Mouse (Mus musculus) heart, adult 2 months (tissue): ENCODE results near the gene Cacna1d. TPM values are rescaled to one million over a fixed set of nuclear protein-coding genes. Genes with fewer than 3 reads are reported as not detected.

Experiments
- DNase-seq, 2 experiments: peaks; one replicate each; pipeline ENCODE4 v3.0.0; 2021
- H3K27ac ChIP-seq: fragments of 200-600 bp; 2 replicates; pipeline ENCODE4 v1.8.1; 2022
- H3K27me3 ChIP-seq: fragments of 200-500 bp; 2 replicates; pipeline ENCODE4 v1.6.1; 2012; ENCODE audit warnings: mild to moderate bottlenecking, low read length, inconsistent platforms, mixed read lengths; ENCODE audit not compliant: control insufficient read depth, insufficient read depth
- H3K36me3 ChIP-seq: fragments of 200-500 bp; 2 replicates; pipeline ENCODE4 v1.6.1; 2012; ENCODE audit warnings: low read length, inconsistent platforms; ENCODE audit not compliant: control insufficient read depth, insufficient read depth
- H3K4me1 ChIP-seq: fragments of 200-500 bp; 2 replicates; pipeline ENCODE4 v1.6.1; 2011; ENCODE audit warnings: low read length; ENCODE audit not compliant: control insufficient read depth, insufficient read depth
- H3K4me3 ChIP-seq: fragments of 200-600 bp; 2 replicates; pipeline ENCODE4 v1.8.1; 2022
- H3K79me2 ChIP-seq: fragments of 200-500 bp; replicated peaks from 2 replicates; pipeline ENCODE4 v1.6.1; 2012; ENCODE audit warnings: mild to moderate bottlenecking, inconsistent platforms, low read length, moderate library complexity, mixed read lengths; ENCODE audit not compliant: control insufficient read depth, insufficient read depth
- H3K9ac ChIP-seq: fragments of 200-500 bp; 2 replicates; pipeline ENCODE4 v1.6.1; 2012; ENCODE audit warnings: low read depth, mild to moderate bottlenecking, control low read depth, inconsistent platforms, low read length, mixed read lengths
- CTCF ChIP-seq: fragments of 200-600 bp; IDR thresholded peaks from 2 replicates; pipeline ENCODE4 v1.8.1; 2022; ENCODE audit warnings: antibody characterized with exemption, mild to moderate bottlenecking, moderate library complexity
- EP300 ChIP-seq: fragments of 200-500 bp; IDR thresholded peaks from 2 replicates; pipeline ENCODE4 v1.6.1; 2011; ENCODE audit warnings: low read depth, low read length, control low read depth; ENCODE audit not compliant: insufficient read depth
- POLR2A ChIP-seq: fragments of 200-500 bp; IDR thresholded peaks from 2 replicates; pipeline ENCODE4 v1.6.1; 2011; ENCODE audit warnings: mild to moderate bottlenecking, low read depth, low read length, control low read depth; ENCODE audit not compliant: insufficient read depth
- WGBS: fragments of 180-500 bp; shearing (Covaris S2); methylation state at CpG from one replicate; pipeline ENCODE4 v1.1.7; 2018; 5-methylcytosine and 5-hydroxymethylcytosine counted together
- intact Hi-C: fragments of 180-260 bp; cut with DNase I; formaldehyde crosslinking; loops from one replicate; pipeline ENCODE4 v1.15.1; 2025
- polyA plus RNA-seq: library from polyadenylated mRNA; depleted of rRNA; stranded (reverse); fragments of >200 nt; gene quantifications from 2 replicates; pipeline ENCODE4 v1.2.3, GENCODE M21; 2012
- total RNA-seq, 2 experiments: library from RNA; stranded (reverse); gene quantifications; 2 replicates each; pipeline ENCODE4 v1.2.3; 2021

Gene Cacna1d
- total and polyA plus RNA-seq, 3 experiments: 1.3 to 3.0 (median 2.1) TPM

DNA sequence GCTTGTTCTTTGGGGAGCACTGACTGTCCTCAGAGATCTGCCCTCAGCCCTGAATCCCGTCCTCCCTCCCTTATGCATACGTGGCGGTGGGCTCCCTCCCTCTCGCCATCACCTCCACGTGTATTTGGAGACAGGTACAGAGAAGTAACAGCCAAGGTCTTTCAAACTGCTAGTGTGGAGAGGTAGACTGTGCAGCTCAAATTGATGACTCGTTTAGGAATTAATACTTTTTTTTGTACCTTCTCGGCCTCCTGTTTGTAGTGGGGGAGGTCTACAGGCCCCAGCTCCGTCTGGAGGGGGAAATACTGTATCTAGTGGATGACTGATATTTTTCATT, 137.2 kb downstream of the Cacna1d start:
- H3K4me1 ChIP-seq: no peaks in the 10 kb centered on the region
- WGBS: 30% methylated on average over 8 of the region's 8 CpGs
- intact Hi-C loops: loop anchor here (10.0 kb wide), 1 partner anchor 101 kb away; no protein-coding TSS in a partner anchor
- no peaks in the 10 kb centered on the region for H3K79me2 ChIP-seq
- DNase-seq: no peak
- no peak overlapping the region for H3K27ac ChIP-seq
- no peak for TF ChIP-seq EP300
- TF ChIP-seq CTCF: no peak
- TF ChIP-seq POLR2A: no peak
- H3K9ac ChIP-seq: no peak overlapping the region
- H3K4me3 ChIP-seq: no peak overlapping the region; the same call in 1 of the 2 replicates
- peaks cover 2% of the 10 kb centered on the region; the same call in 1 of the 2 replicates for H3K27me3 ChIP-seq
- no peaks in the 10 kb centered on the region for H3K36me3 ChIP-seq

DNA sequence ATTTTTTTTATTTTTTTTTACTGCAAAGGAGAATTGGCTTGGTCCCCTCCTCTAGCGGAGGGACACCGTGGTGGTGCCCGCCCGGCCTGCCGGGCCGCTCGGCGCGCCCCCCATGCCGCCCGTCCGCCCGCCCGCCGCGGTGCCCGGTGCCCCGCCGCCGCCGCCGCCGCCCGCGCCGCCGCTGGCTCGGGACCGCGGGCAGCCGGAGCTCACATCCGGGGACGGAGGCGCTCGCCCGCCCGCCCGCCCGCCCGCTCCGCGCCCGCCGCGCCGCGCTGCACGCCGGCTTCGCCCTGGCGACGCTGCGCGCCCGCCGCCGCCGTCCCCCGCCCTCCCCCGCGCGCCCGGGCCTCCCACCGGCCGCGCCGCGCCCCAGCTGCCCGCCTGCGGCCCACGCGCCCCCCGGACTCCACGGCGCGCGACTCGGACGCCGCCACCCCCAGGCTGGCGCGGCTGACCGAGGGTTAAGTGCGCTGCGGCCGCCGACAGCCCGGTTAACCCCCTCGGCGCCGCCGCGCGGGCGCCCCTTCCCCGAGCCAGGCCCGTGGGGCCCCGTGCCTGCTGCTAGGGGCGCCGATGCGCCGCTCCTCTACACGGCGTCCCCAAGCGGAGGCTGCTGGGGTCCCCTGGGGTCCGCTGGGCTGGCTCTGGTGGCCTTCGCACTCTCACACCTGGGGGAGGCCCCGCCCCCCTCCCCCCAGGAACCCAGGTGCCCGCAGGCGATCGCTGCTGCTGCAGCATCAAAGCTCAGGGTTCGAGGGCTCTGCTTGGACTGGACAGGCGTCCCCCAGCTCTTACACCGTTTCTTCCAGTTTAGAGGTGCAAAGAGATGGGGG, 137.7 kb downstream of the Cacna1d start:
- no peak for TF ChIP-seq POLR2A
- no peak for TF ChIP-seq CTCF
- no peak for TF ChIP-seq EP300
- intact Hi-C loops: loop anchor here (10.0 kb wide), 1 partner anchor 101 kb away; no protein-coding TSS in a partner anchor
- H3K4me1 ChIP-seq: no peaks in the 10 kb centered on the region
- no peak overlapping the region for H3K27ac ChIP-seq
- DNase-seq: peak; percentile 17 to 49
- 11% methylated on average over 79 of the region's 114 CpGs for WGBS
- no peaks in the 10 kb centered on the region for H3K79me2 ChIP-seq
- H3K27me3 ChIP-seq: peaks cover 2% of the 10 kb centered on the region; the same call in 1 of the 2 replicates
- peak overlapping the region; percentile 65 for H3K9ac ChIP-seq
- H3K4me3 ChIP-seq: peak overlapping the region; percentile 43
- no peaks in the 10 kb centered on the region for H3K36me3 ChIP-seq

DNA sequence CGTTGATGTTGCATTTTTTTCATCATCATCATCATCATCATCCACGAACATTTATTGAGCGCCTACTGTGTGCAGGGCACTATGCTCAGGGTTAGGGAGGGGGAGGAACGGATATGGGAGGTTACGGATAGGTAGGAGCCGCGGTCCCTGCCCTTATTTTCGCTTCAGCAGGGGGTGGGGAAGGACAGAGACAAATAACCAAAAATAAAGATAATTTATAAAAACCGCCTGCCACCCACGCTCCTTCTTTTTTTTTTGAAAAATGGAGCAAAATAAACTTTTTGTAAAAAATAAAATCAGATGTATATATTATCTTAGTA, 138.3 kb downstream of the Cacna1d start:
- intact Hi-C loops: loop anchor here (10.0 kb wide), 1 partner anchor 102 kb away; no protein-coding TSS in a partner anchor
- DNase-seq: no peak

DNA sequence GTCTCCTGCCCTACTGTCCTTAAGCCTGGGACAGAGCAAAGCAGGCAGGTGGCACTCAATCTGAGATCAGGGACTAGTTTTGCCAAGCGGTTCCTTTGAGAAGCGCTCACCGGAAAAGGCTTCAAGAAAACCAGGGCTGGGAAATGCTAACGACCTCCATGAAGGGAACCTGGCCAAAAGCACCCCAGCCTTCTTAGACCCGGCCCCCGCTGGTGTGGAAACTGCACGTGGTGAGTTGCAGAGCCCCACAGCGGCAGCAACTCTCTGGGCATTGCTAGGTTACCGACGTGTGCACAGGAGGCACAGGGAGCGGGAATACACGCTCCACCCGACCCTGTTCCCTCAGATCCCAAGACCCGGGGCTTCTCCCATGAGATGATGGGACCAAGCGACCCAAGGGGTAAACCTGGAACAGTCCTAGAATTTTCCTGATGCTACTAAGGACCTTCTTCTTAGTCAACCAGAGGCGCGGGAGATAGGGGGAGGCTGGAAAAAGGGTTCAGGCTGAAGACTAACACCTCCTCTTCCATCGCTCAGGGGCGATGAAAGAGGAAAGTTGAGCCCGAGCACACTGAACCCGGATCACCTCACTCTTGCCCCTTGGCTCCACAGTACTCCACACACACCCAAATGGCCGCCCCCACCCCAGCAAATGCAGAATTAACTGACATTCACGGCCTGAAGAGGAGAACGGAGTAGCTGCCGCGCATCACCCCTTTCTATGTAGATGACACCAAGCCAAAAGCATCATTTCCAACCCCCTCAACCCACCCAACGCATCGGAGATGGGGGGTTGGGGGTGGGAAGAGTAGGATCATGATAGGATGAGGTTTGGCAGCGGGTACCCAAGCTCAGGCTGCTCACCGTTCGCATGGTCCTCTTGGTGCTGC, 138.9 kb downstream of the Cacna1d start:
- WGBS: 10% methylated on average over 31 of the region's 31 CpGs
- no peak for TF ChIP-seq CTCF
- TF ChIP-seq EP300: no peak
- no peak for TF ChIP-seq POLR2A
- intact Hi-C loops: loop anchor here (10.0 kb wide), 1 partner anchor 102 kb away; no protein-coding TSS in a partner anchor
- Histone ChIP-seq H3K27ac (no peak overlapping the region), H3K4me1 (no peaks in the 10 kb centered on the region), H3K79me2 (no peaks in the 10 kb centered on the region), H3K36me3 (no peaks in the 10 kb centered on the region), H3K27me3 (peaks cover 2% of the 10 kb centered on the region; the same call in 1 of the 2 replicates), H3K4me3 (peak overlapping the region; percentile 38), H3K9ac (no peak overlapping the region)
- peak in 1 of 2 experiments; percentile 32 for DNase-seq

More for the DNA sequence above, 138.3 kb downstream of the Cacna1d start:
- peaks cover 2% of the 10 kb centered on the region; the same call in 1 of the 2 replicates for H3K27me3 ChIP-seq
- H3K27ac ChIP-seq: no peak overlapping the region
- H3K79me2 ChIP-seq: no peaks in the 10 kb centered on the region
- no peaks in the 10 kb centered on the region for H3K36me3 ChIP-seq
- 1% methylated on average over 10 of the region's 10 CpGs for WGBS
- peak overlapping the region; percentile 38 for H3K4me3 ChIP-seq
- no peak overlapping the region for H3K9ac ChIP-seq
- TF ChIP-seq CTCF (no peak), POLR2A (no peak), EP300 (no peak)
- no peaks in the 10 kb centered on the region for H3K4me1 ChIP-seq

DNA sequence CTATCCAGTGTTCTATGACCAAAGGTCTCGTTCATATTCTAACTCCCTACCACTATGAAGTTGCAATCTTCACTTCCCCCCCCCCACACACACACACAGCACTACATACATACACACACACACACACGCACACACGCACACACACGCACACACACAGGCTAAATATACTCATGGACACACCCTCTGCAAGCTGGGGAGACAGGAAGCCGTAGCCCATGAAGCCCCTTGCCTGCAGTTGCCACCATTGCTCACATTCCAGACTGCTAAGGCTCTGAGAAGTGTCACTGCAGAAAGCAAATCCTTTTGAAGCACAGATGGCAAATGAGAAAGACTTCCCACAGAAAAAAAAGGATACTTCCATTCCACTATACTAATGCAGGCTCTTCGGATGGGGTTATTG, 141.0 kb downstream of the Cacna1d start:
- no peak for DNase-seq
- no peak overlapping the region for H3K4me3 ChIP-seq
- H3K4me1 ChIP-seq: no peaks in the 10 kb centered on the region
- peaks cover 2% of the 10 kb centered on the region; the same call in 1 of the 2 replicates for H3K27me3 ChIP-seq
- H3K9ac ChIP-seq: no peak overlapping the region
- no peak for TF ChIP-seq POLR2A
- TF ChIP-seq EP300: no peak
- no peak for TF ChIP-seq CTCF
- intact Hi-C loops: loop anchor here (10.0 kb wide), 1 partner anchor 105 kb away; no protein-coding TSS in a partner anchor
- WGBS: 71% methylated on average over 6 of the region's 6 CpGs
- H3K27ac ChIP-seq: no peak overlapping the region
- no peaks in the 10 kb centered on the region for H3K79me2 ChIP-seq
- H3K36me3 ChIP-seq: no peaks in the 10 kb centered on the region
